Mouse (Mus musculus): Measurements from ENCODE around the gene Cebpe. TPM values are rescaled to one million over a fixed set of nuclear protein-coding genes. Genes with fewer than 3 reads are reported as not detected.

The Cebpe gene
- polyA plus RNA-seq, 1 experiment from 2014 or later = not detected

DNA sequence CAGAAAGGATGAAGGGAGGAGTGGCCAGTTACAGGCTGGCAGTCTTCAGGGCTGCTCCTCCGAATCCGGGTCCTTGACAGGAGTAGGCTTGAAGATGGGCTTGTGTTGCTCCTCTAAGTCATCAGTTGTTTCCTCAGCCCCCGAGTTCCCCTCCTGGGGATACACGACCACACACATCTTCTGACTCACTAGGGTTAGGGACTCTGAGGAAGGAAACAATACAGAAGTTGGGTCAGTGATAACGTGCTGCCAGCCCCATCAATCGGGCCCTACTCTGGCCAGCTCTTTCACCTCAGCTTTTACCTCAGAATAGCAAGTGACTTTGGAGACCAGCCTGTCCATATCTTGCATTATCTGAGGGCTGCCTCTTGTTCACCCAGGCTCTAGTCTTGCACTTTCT, 12.1 kb upstream of the Cebpe start:
- Histone ChIP-seq H3K9me3 (ENCODE audit: low read depth, low read length) (no peaks in the 10 kb centered on the region), H3K4me2 (no peak overlapping the region), H3K27me3 (ENCODE audit: insufficient read depth, low read length) (no peaks in the 10 kb centered on the region; the same call in 1 of the 2 replicates), H3K27ac (ENCODE audit: low read depth) (no peak overlapping the region), H3K4me1 (ENCODE audit: insufficient read depth) (no peaks in the 10 kb centered on the region), H3K9ac (no peak overlapping the region), H3K36me3 (ENCODE audit: insufficient read depth) (no peaks in the 10 kb centered on the region), H3K4me3 (ENCODE audit: low read depth, low read length) (no peak overlapping the region)
- no peak for DNase-seq
- ATAC-seq (ENCODE audit: insufficient read depth) = no peak
- TF ChIP-seq CTCF (IDR thresholded peaks at IDR 0.05; ENCODE audit: low read depth) = no peak
- 71% methylated on average over 6 of the region's 6 CpGs for WGBS

DNA sequence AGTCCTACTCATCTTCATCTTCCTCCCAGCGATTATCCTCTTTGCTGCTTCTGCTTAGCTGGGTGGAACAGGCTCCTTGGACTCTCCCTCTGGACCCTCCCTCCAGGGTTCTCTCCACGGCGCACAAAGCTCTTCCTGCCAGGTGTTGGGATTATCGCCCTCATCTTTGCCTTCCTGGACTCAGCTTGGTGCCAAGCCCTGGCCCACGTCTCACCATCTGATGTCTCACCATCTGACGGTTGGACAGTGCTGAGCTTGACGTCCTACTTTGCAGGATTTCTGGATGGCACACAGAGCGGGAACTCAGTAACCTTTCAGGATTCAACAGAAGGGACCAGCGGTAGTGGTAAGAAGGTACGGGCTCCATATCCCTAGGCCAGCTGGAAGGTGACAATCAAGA, 9.7 kb upstream of the Cebpe start:
- ATAC-seq (ENCODE audit: insufficient read depth) = no peak
- WGBS = 81% methylated on average over 10 of the region's 10 CpGs

GRCm38 (mm10) chr14:54720654-54721350, 8.8 kb upstream of the Cebpe start:
- 81% methylated on average over 7 of the region's 7 CpGs for WGBS

More for the DNA sequence above, 9.7 kb upstream of the Cebpe start:
- Histone ChIP-seq H3K36me3 (ENCODE audit: insufficient read depth) (no peaks in the 10 kb centered on the region), H3K27ac (ENCODE audit: low read depth) (no peak overlapping the region), H3K4me1 (ENCODE audit: insufficient read depth) (no peaks in the 10 kb centered on the region), H3K27me3 (ENCODE audit: insufficient read depth, low read length) (no peaks in the 10 kb centered on the region; the same call in 1 of the 2 replicates), H3K9me3 (ENCODE audit: low read depth, low read length) (no peaks in the 10 kb centered on the region), H3K9ac (no peak overlapping the region), H3K4me3 (ENCODE audit: low read depth, low read length) (no peak overlapping the region), H3K4me2 (no peak overlapping the region)
- DNase-seq = no peak
- TF ChIP-seq CTCF (IDR thresholded peaks at IDR 0.05; ENCODE audit: low read depth) = no peak

GRCm38 (mm10) chr14:54720041-54720440, 8.1 kb upstream of the Cebpe start:
- Histone ChIP-seq H3K4me3 (ENCODE audit: low read depth, low read length) (no peak overlapping the region), H3K27me3 (ENCODE audit: insufficient read depth, low read length) (no peaks in the 10 kb centered on the region; the same call in 1 of the 2 replicates), H3K9me3 (ENCODE audit: low read depth, low read length) (no peaks in the 10 kb centered on the region), H3K9ac (no peak overlapping the region), H3K27ac (ENCODE audit: low read depth) (no peak overlapping the region), H3K36me3 (ENCODE audit: insufficient read depth) (no peaks in the 10 kb centered on the region), H3K4me2 (no peak overlapping the region), H3K4me1 (ENCODE audit: insufficient read depth) (no peaks in the 10 kb centered on the region)
- no peak for ATAC-seq (ENCODE audit: insufficient read depth)
- TF ChIP-seq CTCF (IDR thresholded peaks at IDR 0.05; ENCODE audit: low read depth) = no peak
- no peak for DNase-seq
- WGBS = 89% methylated on average over 11 of the region's 11 CpGs

More at GRCm38 (mm10) chr14:54720654-54721350, 8.8 kb upstream of the Cebpe start:
- no peak overlapping the region for H3K4me3 ChIP-seq (ENCODE audit: low read depth, low read length)
- no peaks in the 10 kb centered on the region for H3K36me3 ChIP-seq (ENCODE audit: insufficient read depth)
- DNase-seq (no peak), ATAC-seq (ENCODE audit: insufficient read depth) (no peak)
- H3K4me2 ChIP-seq = no peak overlapping the region
- H3K27me3 ChIP-seq (ENCODE audit: insufficient read depth, low read length) = no peaks in the 10 kb centered on the region; the same call in 1 of the 2 replicates
- no peaks in the 10 kb centered on the region for H3K4me1 ChIP-seq (ENCODE audit: insufficient read depth)
- no peak overlapping the region for H3K27ac ChIP-seq (ENCODE audit: low read depth)
- H3K9ac ChIP-seq = no peak overlapping the region
- H3K9me3 ChIP-seq (ENCODE audit: low read depth, low read length) = no peaks in the 10 kb centered on the region
- TF ChIP-seq CTCF (IDR thresholded peaks at IDR 0.05; ENCODE audit: low read depth) = no peak

- no peaks in the 10 kb centered on the region for H3K9me3 ChIP-seq (ENCODE audit: low read depth, low read length)
- ATAC-seq (ENCODE audit: insufficient read depth) = no peak
- no peaks in the 10 kb centered on the region for H3K27me3 ChIP-seq (ENCODE audit: insufficient read depth, low read length)
- no peak overlapping the region for H3K4me3 ChIP-seq (ENCODE audit: low read depth, low read length)
- H3K4me2 ChIP-seq = no peak overlapping the region
- H3K36me3 ChIP-seq (ENCODE audit: insufficient read depth) = no peaks in the 10 kb centered on the region
- H3K9ac ChIP-seq = no peak overlapping the region
- WGBS = 67% methylated on average over 1 of the region's 1 CpGs
- no peak for TF ChIP-seq CTCF (IDR thresholded peaks at IDR 0.05; ENCODE audit: low read depth)
- H3K27ac ChIP-seq (ENCODE audit: low read depth) = no peak overlapping the region
- no peaks in the 10 kb centered on the region for H3K4me1 ChIP-seq (ENCODE audit: insufficient read depth)
- DNase-seq = no peak
Observed at GRCm38 (mm10) chr14:54715402-54715801, 3.4 kb upstream of the Cebpe start.

DNA sequence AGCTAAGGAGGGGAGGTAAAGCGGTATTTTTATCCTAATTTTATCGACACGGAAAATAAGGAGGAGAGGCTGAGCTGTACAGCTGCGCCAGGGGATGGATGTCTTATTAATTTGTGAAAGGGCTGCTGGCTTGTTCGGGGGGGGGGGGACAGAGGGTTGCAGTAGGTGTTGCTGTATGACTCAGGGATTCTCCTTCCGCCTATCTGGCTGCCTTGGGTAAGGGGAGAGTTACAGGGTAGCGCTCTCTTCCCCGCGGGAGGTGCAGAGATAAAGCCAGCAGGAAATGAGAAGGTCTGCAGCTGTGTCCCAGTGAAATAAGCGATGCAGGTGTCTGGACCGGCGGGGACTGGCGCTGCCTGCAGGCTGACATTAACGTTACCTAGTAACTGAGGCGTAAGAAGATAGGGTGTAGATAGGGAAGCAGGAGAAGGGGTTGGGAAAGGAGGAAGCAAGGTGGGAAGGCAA, 2.7 kb upstream of the Cebpe start:
- DNase-seq (peak; percentile 11), ATAC-seq (ENCODE audit: insufficient read depth) (no peak; the same call in 1 of the 2 replicates)
- Histone ChIP-seq H3K4me3 (ENCODE audit: low read depth, low read length) (peak overlapping the region; percentile 12), H3K27me3 (ENCODE audit: insufficient read depth, low read length) (no peaks in the 10 kb centered on the region), H3K36me3 (ENCODE audit: insufficient read depth) (no peaks in the 10 kb centered on the region), H3K4me2 (peak overlapping the region; percentile 54), H3K27ac (ENCODE audit: low read depth) (no peak overlapping the region), H3K4me1 (ENCODE audit: insufficient read depth) (no peaks in the 10 kb centered on the region), H3K9ac (no peak overlapping the region), H3K9me3 (ENCODE audit: low read depth, low read length) (no peaks in the 10 kb centered on the region)
- 4% methylated on average over 15 of the region's 15 CpGs for WGBS
- no peak for TF ChIP-seq CTCF (IDR thresholded peaks at IDR 0.05; ENCODE audit: low read depth)

- WGBS = under 1% methylated on average over 13 of the region's 13 CpGs
- H3K4me3 ChIP-seq (ENCODE audit: low read depth, low read length) = peak overlapping the region; percentile 12
- no peaks in the 10 kb centered on the region for H3K9me3 ChIP-seq (ENCODE audit: low read depth, low read length)
- DNase-seq (peak; percentile 95), ATAC-seq (ENCODE audit: insufficient read depth) (peak; percentile 54)
- peak overlapping the region; percentile 54 for H3K4me2 ChIP-seq
- H3K27ac ChIP-seq (ENCODE audit: low read depth) = no peak overlapping the region
- H3K36me3 ChIP-seq (ENCODE audit: insufficient read depth) = no peaks in the 10 kb centered on the region
- peak; percentile 86 for TF ChIP-seq CTCF (IDR thresholded peaks at IDR 0.05; ENCODE audit: low read depth)
- no peaks in the 10 kb centered on the region for H3K4me1 ChIP-seq (ENCODE audit: insufficient read depth)
- no peaks in the 10 kb centered on the region for H3K27me3 ChIP-seq (ENCODE audit: insufficient read depth, low read length)
- H3K9ac ChIP-seq = no peak overlapping the region
Observed at GRCm38 (mm10) chr14:54714121-54714520, 2.1 kb upstream of the Cebpe start.
